Mouse (Mus musculus) NIH3T3 (cell line): ENCODE measurements around the gene Zfp827.

Experiments used
- DNase-seq: peaks from one replicate; pipeline ENCODE4 v3.0.0-alpha.2; 2012; ENCODE audit warnings: low read depth

Gene Zfp827

DNA sequence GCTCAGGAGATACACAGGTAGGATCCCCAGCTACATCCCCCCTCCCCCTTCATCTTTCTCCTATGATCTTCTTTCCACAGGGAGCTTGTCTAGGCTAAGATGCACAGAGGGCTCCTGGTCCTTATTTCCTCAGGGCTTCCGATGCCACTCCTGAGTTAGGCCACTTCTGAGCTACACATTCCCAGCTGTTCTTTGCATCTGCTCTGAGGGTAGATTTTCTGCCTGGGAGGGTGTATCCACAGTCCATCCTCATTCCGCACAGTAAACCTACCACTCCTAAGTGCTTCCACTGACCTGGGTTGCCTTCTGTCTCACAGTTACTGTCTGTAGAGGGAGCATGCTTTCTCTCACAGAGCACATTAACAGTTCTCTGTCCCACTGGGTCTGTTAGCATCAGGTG is 37.7 kb downstream of the Zfp827 start:
- no peak for DNase-seq

DNA sequence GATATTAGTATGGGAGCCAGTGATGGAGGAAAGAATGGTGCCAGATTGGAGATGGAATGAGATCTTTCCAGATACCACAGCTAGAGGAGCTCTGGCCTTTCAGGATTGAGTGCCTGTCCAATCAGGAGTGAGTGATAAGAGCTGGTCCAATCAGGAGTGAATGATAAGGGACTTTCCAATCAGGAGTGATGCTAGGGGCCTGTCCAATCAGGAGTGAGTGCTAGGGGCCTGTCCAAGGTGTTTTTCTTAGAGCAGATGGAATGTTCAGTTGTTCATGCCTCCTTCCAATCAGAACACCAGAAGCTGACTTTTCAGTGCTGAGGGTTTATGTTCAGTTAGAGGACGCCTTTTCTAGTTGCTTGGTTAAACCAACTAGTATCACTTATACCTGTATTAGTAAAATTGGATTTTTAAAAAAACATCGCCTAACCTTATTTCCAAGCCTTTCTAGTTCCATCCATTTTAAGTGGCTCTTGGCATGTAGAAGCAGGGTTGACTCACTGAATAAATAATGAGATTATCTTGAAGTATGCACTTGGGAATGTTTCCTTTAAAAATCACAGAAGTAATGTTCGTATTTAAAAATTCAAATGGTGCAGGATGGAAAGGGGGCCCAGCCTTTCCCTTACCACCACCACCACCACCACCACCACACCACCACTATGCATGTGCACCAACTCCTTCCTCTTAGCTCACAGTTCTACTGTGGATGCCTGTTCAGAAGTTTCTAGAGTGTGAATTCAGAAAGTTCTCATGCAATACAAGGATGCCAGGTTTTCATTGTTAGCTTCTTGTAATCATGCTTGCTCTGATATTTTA is 39.8 kb downstream of the Zfp827 start:
- peak; percentile 48 for DNase-seq

DNA sequence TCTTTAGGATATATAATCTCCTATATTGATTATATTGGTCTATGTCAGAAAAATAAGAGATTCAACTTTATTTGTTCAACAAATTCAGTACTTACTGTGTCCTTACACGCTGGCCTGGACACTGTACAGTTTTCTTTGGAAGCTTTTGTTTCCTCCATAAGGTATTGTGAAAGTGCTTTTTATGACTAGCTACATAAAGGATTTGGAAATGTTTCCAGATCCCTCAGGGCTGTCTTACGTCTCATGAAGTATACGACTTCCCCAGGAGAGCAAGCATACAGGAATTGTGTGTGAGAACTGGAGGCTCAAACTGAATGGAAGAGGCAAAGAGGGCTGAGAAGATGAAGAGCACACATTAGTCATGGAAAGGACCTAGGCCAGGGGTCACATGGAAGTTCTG is 45.1 kb downstream of the Zfp827 start:
- DNase-seq: peak; percentile 62

DNA sequence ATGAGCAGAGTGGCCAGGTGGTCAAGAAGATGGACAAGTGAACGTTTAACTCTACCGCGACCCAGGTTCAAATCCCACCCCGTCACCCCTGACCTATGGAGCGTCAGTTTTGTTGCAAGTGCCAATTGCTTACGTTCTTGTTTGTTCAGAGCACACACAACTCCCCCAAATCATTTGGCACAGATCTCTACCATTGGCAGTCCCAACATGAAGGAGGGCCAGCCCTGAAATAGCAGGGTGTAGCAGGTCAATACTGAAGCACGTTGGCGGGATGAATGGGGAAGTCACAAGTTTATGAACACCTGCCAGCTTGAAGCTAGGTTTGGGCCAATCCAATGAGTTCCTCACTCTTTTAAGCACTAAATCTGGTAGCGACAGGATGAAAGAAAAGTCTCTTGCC is 46.7 kb downstream of the Zfp827 start:
- DNase-seq: peak; percentile 27

DNA sequence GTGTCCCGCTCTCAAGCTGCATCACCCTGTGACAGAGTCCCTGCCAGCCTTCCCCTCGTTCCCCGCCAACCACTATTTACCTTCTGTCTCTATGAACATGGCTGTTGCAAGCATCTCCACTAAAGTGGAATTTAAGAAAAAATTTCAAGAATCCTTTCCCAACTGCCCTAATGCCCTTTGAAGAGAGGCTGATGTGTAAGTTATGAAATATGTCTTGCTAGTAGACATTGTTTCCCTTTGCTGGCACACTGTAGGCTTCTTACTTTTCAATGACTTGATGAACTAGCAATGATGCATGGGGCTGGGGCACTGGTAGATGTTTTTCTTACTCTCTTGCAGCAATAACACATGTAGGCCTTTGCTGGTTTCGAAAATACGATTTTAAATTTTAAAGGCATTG is 49.0 kb downstream of the Zfp827 start:
- DNase-seq: peak; percentile 74

DNA sequence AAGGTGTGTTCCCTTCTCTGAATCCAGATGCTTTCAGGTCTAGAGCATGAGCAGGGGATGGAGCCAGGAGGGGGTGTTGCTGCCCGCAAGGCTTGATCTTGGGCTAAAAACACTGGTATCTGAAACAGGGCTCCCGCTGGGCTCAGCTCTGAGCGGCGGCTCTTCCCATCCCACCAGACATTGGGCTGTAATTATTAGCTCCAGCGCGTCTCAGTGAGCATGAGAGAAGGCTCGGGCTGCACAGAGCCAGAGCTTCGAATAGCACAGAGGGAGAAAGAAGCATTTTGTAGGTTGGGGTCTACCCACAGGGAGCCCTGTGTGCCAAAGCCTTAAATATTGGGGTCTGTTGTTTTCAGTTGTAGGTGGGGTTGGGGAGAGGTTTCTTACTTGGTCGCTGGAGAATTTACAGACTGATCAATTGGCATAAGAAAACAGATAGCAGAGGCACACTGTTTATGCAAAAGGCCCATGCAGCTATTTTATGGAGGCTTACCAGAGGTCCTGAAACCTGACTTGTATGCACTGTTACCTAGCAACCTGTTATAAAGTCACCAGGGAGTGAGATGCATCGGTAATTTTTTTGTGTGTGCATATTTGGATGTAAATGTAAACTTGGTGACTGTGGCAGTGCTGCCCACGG is 50.4 kb downstream of the Zfp827 start:
- no peak for DNase-seq

DNA sequence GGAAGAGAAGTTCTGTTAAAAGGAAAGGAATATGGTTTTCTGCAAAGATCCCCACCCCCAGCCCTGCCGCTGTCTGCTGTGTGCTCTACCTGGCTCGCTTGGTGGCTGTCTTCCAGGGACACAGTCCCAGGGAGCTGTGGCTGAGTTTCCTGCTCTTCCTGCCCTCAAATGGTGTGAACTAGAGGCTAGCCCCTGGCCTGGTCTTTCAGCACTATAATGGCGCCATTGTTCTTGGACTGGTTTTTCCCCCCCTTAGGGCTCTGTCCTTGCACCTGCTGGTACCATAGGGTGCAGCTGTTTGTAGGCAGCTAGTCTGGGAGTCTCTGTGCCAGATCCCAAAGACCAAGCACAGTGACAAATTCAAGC is 50.9 kb downstream of the Zfp827 start:
- no peak for DNase-seq

DNA sequence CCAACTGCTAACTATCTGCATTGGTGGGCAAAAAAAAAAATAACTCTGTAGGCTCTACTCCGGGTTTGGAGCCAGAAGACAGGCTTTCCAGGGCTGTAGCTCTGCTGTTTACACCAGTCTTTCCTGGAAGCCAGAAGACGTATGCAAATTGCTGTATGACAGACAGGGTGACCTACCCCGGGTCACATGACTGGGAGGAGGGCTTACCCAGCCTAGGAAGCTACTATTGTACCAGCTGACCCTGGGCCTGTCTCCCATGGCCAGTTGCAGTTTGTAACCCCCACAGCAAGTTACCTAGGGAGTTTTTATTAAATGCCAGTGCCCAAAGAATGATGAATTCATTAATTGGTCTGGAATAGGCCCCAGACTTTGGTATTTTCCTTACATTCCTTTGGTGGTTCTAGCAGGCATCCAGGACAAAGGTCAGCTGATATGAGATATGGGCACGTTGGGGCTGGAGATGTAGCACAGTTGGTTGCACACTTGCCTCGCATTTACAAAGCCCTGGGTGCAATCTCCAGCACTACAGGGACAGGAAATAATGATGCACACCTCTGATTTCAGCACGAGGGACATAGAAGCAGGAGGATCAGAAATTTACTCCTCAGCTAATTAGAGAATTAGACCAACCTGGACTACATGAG is 52.0 kb downstream of the Zfp827 start:
- DNase-seq: peak; percentile 30

DNA sequence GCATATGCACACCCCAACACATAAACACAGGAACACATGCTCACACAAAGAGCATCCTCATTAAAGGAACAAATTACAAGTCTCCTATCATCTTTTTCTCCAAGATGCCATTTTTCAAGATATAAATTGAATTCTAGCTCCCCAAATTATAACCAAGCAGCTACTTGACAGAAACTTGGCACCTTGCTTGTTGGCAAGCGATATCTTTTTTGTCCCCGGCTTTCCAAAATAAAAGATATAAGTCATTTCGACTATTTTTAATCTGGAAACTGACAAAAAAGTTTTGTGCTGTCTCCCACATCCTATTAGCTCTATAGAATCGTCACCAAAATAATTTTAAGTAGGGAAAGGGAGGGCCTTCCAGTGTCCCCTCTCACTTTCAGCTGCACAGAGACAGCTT is 53.1 kb downstream of the Zfp827 start:
- DNase-seq: peak; percentile 32

DNA sequence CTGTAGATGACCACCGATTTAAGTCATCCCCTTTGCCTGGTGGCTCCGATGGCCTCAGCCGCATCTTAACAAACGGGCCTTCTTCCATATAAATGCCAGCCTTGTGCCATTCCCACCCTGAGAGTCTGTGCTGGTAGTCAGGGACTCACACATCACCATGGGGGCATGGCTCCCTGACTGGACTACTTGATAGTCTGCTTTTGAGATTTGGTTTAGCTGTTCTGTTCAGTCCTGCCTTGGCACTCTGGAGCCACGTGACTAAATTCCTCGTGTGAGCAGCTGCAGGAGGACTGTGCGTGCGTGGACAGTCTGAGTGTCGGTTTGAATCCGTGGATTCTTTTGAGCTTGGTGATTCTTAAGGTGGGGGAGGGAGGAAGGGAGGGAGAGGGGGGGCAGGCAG is 53.7 kb downstream of the Zfp827 start:
- no peak for DNase-seq

DNA sequence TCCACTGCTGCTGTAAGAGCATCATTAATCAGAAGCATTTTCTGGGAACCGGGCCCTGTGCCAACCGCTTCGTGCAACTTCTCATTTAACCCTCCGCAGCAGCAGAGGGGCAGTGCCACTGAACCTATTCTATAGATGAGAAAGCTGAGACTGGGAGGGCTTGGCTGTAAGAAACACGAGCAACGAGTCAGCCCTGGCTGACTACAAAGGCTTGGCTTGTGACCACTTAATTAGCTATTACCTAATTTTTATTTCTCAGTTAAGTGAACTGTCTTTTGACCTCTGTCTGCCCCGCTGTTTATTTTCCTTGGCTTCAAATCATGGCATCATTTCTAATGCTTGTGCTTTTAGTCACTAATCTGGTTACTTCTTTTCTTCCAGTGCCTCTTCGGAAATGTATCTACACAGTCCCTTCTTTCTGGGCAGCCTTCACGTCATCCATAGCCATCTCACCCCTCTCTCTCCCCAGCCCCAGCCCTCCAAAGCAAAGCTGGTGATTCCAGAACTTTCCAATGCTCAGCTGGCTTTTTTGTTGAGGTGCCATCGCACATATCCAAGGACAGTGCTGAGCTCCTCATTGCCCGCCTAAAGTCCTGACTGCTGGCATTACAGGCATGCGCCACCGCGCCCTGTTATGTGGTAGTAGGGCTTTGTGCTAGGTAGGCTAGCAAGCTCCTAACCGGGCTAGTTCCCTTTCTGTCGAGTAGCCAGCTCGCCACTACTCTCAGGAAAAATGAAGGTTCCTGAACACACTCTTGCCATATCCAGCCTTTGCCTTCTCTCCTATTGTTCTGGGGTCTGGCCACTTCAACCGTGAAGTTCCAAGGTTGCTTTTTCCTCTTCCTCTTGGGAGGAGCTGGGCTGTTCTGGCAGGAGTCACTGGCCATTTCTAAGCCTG is 55.5 kb downstream of the Zfp827 start:
- DNase-seq: peak; percentile 85

DNA sequence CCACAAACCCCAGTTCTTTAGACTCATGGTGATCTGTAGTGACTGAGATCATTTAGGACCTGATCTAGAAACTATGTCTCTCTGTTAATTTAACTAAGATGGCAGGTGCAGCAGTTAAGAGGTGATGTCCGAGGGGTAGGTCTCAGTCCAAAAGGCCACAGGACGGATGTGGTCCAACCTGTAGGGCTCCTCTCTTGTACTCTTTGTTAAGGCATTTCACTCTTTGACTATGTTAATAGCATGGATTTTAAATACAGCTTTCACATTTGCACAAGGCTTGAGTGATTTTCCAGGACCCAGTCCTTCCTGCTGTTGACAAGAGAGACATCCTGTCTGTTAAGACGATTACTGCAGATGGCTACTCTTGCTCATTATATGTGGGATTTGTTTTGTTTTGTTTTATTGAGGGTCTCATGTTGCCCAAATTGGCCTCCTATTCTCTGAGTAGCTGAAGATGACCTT is 56.2 kb downstream of the Zfp827 start:
- no peak for DNase-seq

DNA sequence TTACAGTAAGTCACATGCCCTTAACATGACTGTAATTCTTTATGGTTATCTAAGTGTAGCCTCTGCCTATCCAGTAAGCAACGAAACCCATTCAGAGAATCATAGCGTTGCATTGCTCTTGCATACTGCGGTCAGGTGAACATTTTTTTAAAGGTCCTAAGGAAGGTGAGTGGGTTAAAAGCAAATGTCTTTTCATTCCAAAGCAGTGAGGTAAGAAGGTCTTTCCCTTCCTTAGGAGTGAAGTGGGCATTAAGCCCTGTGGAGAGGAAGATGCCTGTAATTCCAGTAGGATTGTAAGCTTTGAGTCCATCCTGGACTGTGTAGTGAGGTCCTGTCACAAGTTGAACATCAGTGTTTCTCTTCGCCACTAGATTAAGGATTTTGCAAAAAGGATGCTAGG is 66.2 kb downstream of the Zfp827 start:
- no peak for DNase-seq

DNA sequence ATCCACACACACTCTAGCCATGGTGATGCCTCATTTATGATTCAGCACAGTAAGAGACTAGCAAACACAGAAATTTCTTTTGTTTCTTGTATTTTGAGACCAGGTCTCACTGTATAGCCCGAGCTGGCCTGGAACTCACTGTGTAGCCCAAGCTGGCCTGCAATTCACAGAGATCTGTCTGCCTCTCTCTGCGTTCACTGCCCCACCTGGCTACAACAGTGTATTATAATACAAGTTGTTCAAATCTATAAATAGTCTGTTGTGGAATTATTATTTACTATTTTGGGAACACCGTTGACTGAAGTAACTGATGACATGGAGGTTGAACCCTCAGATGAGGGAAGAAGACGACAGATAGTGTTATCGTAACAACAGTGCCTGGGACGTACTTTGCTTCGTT is 66.9 kb downstream of the Zfp827 start:
- no peak for DNase-seq

DNA sequence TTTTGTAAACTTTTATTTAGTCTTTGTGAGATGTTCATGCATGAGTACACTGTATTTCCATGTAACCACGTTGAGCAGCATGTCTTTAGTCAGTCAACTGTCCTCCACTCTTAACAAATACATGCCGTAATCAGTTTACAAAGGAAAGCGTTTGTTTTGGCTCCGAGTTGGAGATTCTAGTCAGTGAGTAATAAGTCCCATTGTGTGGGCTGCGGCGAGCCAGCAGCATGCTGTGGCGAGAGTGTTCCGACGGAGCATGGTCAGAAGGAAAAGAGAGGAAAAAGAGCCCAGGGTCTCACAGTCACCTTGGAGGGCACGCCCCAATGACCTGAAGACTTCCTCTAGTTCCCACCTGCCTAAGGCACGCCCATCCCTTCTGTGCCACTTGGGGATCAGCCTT is 68.7 kb downstream of the Zfp827 start:
- DNase-seq: peak; percentile 82

DNA sequence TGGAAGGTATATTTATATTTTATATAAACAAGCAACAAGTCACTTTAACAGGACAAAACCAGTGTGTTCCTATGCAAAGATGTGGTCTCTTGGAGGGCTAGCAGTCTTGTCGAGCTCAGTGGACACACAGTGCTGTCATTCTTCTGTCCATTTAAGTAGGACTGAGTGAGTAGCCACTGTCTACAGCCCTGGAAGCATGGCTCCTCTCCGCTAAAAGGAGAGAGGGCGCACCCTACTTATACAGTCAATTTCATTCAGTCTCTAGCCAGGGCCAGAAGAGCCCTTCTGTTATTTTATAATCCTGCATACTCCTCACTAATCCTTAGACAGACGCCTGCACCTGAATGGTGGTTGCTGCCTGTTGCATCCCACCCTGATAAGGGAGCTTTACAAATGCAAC is 74.5 kb downstream of the Zfp827 start:
- no peak for DNase-seq

DNA sequence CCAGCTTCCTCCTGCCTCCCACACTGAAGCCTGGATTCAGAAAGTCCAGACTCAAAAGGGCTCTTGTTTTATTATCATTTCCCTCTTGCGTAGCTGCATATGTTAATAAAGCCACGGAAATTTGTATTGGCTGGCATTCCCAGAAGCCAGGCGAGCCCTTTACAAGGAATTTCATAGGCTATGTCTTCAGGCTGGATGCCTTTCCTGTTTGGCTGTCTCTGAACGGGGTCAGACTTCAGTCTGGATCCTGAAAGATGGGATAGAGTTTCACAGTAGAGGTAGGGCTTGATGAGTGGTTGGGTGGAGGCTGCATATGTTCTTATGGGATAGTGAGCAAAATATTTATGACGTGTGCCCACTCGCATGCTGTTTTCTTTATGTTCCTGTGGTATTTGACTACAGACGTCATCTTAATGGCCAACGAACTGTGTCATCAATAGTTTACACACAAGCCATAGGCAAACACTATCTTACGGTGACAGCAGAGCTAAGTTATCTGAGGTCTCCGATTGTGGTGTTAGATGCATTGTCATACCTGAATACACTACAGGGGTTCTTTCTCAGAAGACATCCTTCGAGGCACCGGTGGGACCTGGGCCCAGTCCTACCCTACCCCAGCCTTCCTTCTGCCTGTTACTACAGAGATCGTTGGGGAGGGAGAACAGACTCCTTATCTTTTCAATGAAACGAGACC is 75.1 kb downstream of the Zfp827 start:
- DNase-seq: no peak

DNA sequence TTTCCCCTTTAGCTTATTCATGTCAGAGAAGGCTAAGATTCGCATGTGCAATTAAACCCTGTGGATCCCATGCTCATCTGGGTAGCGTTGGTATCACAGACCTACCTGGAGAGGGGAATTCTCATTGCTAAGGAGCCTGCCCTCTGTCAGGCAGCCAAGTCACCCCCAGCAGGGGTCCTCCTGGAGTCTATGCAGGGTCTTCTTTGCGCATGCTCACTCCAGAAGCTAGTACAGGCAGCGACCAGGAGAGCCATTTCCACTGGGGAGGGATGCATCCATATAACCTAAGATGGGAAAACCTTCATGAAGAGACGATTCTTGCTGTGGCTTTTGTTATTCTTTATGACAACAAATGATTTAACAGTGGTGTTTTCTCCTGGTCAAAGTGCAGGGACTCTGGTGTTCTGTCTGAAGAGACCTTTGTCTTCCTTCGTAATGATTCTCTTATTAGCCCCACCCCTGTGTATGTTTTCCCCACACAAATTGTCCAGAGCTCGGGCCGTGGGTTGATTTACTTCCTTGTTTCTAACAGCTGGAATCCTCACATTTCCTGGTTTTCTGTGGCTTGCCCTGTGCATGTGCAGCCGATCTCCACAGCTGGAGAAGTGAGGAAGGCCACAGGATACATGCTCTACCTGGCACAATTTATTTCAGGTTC is 75.8 kb downstream of the Zfp827 start:
- DNase-seq: no peak

DNA sequence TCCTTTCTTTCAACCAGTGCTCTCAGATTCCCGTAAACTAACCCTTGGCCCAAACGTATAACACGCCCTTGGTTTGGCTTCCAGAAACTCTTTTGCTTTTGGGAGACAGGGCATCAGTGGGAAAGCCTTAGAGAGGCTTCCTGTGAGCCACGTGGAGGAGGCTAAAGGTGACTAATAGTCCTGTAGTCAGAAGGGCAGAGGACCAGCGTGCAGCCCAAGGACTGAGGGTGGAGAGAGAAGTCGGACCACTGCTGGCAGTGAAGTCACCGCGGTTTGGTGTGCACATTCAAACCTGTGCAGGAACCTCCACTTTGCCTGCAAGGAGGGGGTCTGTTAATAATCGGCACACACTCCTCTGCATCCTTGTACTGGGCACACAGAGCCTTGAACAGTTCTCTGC is 76.4 kb downstream of the Zfp827 start:
- peak; percentile 28 for DNase-seq

DNA sequence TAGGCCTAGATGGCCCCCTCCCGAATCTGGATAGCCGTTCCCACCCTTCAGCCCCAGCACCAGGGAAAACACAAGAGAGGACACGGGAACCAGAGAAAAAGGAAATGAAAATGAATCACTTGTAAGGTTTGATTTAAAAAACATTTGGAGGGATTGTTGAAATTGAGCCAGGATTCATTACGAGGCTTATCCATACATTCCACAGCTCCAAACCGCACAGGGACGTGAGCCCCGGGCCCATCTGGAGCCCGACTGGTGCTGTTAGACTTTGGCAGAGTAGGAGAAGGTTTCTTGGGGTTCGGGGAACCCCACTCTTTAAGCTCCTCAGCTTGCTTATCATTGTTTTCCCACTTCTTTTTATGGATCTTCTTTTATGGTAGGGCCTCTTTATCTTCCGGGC is 76.9 kb downstream of the Zfp827 start:
- DNase-seq: peak; percentile 47

DNA sequence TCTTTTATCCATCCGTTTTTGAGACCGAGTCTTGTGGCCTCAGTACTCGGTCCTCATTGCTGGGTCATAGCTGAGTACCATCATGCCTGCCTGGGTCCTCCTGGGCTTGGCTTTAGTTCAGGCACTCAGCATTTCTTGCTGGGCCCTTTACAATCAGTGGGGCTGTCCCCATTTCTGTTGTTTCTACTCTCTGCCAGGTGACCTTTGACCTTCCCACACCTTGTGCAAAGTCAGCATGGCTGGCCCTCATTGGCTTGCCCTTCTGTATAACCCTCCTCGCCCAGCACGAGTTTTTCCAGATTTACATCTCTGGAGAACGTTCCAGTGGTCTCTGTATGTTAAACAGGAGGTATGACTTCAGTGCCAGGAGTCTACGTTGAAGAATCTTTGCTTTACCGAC is 83.2 kb downstream of the Zfp827 start:
- no peak for DNase-seq
